Mouse (Mus musculus) bone marrow, adult 2 months (tissue): ENCODE measurements around the gene Syt5.

Experiments
- CTCF ChIP-seq: fragments of 200-500 bp; IDR thresholded peaks from 2 replicates; pipeline ENCODE4 v1.5.1; 2011; ENCODE audit warnings: low read length, control low read depth; ENCODE audit not compliant: control insufficient read depth, insufficient read depth
- POLR2A ChIP-seq: fragments of 200-500 bp; IDR thresholded peaks from 2 replicates; pipeline ENCODE4 v1.6.1; 2011; ENCODE audit warnings: low read depth, mild to moderate bottlenecking, control low read depth, low read length, borderline replicate concordance; ENCODE audit not compliant: control insufficient read depth

- TF ChIP-seq CTCF = no peak
- TF ChIP-seq POLR2A = no peak
These were observed 54.8 kb downstream of the Syt5 start for GRCm38 (mm10) chr7:4492284-4493224.
